Mouse (Mus musculus): ENCODE results near the gene Klhl30. TPM values are rescaled to one million over a fixed set of nuclear protein-coding genes. Genes with fewer than 3 reads are reported as not detected.

Gene Klhl30
- polyA plus RNA-seq, 2 experiments, result 3.7 to 4.1 TPM

GRCm38 (mm10) chr1:91325488-91326042 lies 25.3 kb upstream of the Klhl30 start:
- Histone ChIP-seq H3K4me1 (ENCODE audit: control insufficient read depth, insufficient read depth, low read length) (no peaks in the 10 kb centered on the region), H3K9me3 (ENCODE audit: control insufficient read depth, low read length) (no peaks in the 10 kb centered on the region), H3K4me3 (replicated peaks; ENCODE audit: low read length) (no peak overlapping the region), H3K27me3 (ENCODE audit: control insufficient read depth, insufficient read depth, low read length) (no peaks in the 10 kb centered on the region), H3K36me3 (ENCODE audit: control insufficient read depth, insufficient read depth, low read length) (no peaks in the 10 kb centered on the region), H3K27ac (replicated peaks; ENCODE audit: low read depth, low read length) (no peak overlapping the region), H3K9ac (ENCODE audit: low read depth, low read length, severe bottlenecking) (no peak overlapping the region), H3K4me2 (replicated peaks; ENCODE audit: low read depth, low read length, severe bottlenecking) (no peak overlapping the region)
- ATAC-seq (ENCODE audit: low FRiP score, low read depth), result no peak
- 67% methylated on average over 4 of the region's 4 CpGs for WGBS
- TF ChIP-seq POLR2A (IDR thresholded peaks at IDR 0.05; ENCODE audit: borderline replicate concordance, extremely low read depth, insufficient read depth, insufficient read length), result no peak
- DNase-seq (ENCODE audit: low spot score), result no peak

- Histone ChIP-seq H3K4me3 (replicated peaks; ENCODE audit: low read length) (no peak overlapping the region), H3K27ac (replicated peaks; ENCODE audit: low read depth, low read length) (no peak overlapping the region), H3K9ac (ENCODE audit: low read depth, low read length, severe bottlenecking) (no peak overlapping the region), H3K9me3 (ENCODE audit: control insufficient read depth, low read length) (no peaks in the 10 kb centered on the region), H3K27me3 (ENCODE audit: control insufficient read depth, insufficient read depth, low read length) (no peaks in the 10 kb centered on the region), H3K4me2 (replicated peaks; ENCODE audit: low read depth, low read length, severe bottlenecking) (no peak overlapping the region), H3K36me3 (ENCODE audit: control insufficient read depth, insufficient read depth, low read length) (no peaks in the 10 kb centered on the region), H3K4me1 (ENCODE audit: control insufficient read depth, insufficient read depth, low read length) (no peaks in the 10 kb centered on the region)
- TF ChIP-seq POLR2A (IDR thresholded peaks at IDR 0.05; ENCODE audit: borderline replicate concordance, extremely low read depth, insufficient read depth, insufficient read length), result no peak
- ATAC-seq (ENCODE audit: low FRiP score, low read depth), result no peak
- DNase-seq (ENCODE audit: low spot score), result no peak
- 55% methylated on average over 4 of the region's 4 CpGs for WGBS
Observed at GRCm38 (mm10) chr1:91332102-91332501, 18.7 kb upstream of the Klhl30 start.

GRCm38 (mm10) chr1:91333582-91333981 lies 17.2 kb upstream of the Klhl30 start:
- DNase-seq (ENCODE audit: low spot score) (no peak), ATAC-seq (ENCODE audit: low FRiP score, low read depth) (no peak)
- no peak overlapping the region for H3K4me2 ChIP-seq (replicated peaks; ENCODE audit: low read depth, low read length, severe bottlenecking)
- no peaks in the 10 kb centered on the region for H3K36me3 ChIP-seq (ENCODE audit: control insufficient read depth, insufficient read depth, low read length)
- H3K4me3 ChIP-seq (replicated peaks; ENCODE audit: low read length), result no peak overlapping the region
- no peak overlapping the region for H3K27ac ChIP-seq (replicated peaks; ENCODE audit: low read depth, low read length)
- H3K9ac ChIP-seq (ENCODE audit: low read depth, low read length, severe bottlenecking), result no peak overlapping the region
- no peaks in the 10 kb centered on the region for H3K4me1 ChIP-seq (ENCODE audit: control insufficient read depth, insufficient read depth, low read length)
- no peaks in the 10 kb centered on the region for H3K27me3 ChIP-seq (ENCODE audit: control insufficient read depth, insufficient read depth, low read length)
- no peaks in the 10 kb centered on the region for H3K9me3 ChIP-seq (ENCODE audit: control insufficient read depth, low read length)
- TF ChIP-seq POLR2A (IDR thresholded peaks at IDR 0.05; ENCODE audit: borderline replicate concordance, extremely low read depth, insufficient read depth, insufficient read length), result no peak

GRCm38 (mm10) chr1:91337355-91337754 lies 13.5 kb upstream of the Klhl30 start:
- Histone ChIP-seq H3K9me3 (ENCODE audit: control insufficient read depth, low read length) (no peaks in the 10 kb centered on the region), H3K27me3 (ENCODE audit: control insufficient read depth, insufficient read depth, low read length) (no peaks in the 10 kb centered on the region; the same call in 1 of the 2 replicates), H3K4me3 (replicated peaks; ENCODE audit: low read length) (no peak overlapping the region), H3K27ac (replicated peaks; ENCODE audit: low read depth, low read length) (no peak overlapping the region), H3K9ac (ENCODE audit: low read depth, low read length, severe bottlenecking) (no peak overlapping the region), H3K4me1 (ENCODE audit: control insufficient read depth, insufficient read depth, low read length) (no peaks in the 10 kb centered on the region), H3K36me3 (ENCODE audit: control insufficient read depth, insufficient read depth, low read length) (no peaks in the 10 kb centered on the region), H3K4me2 (replicated peaks; ENCODE audit: low read depth, low read length, severe bottlenecking) (no peak overlapping the region)
- no peak for TF ChIP-seq POLR2A (IDR thresholded peaks at IDR 0.05; ENCODE audit: borderline replicate concordance, extremely low read depth, insufficient read depth, insufficient read length)
- DNase-seq (ENCODE audit: low spot score) (no peak), ATAC-seq (ENCODE audit: low FRiP score, low read depth) (no peak)
- 83% methylated on average over 7 of the region's 7 CpGs for WGBS

- peaks cover 44% of the 10 kb centered on the region for H3K27me3 ChIP-seq (ENCODE audit: control insufficient read depth, insufficient read depth, low read length)
- H3K27ac ChIP-seq (replicated peaks; ENCODE audit: low read depth, low read length), result no peak overlapping the region
- ATAC-seq (ENCODE audit: low FRiP score, low read depth), result no peak
- WGBS, result 84% methylated on average over 3 of the region's 3 CpGs
- TF ChIP-seq POLR2A (IDR thresholded peaks at IDR 0.05; ENCODE audit: borderline replicate concordance, extremely low read depth, insufficient read depth, insufficient read length), result no peak
- H3K4me1 ChIP-seq (ENCODE audit: control insufficient read depth, insufficient read depth, low read length), result no peaks in the 10 kb centered on the region
- H3K4me2 ChIP-seq (replicated peaks; ENCODE audit: low read depth, low read length, severe bottlenecking), result no peak overlapping the region
- DNase-seq (ENCODE audit: low spot score), result no peak
- no peaks in the 10 kb centered on the region for H3K9me3 ChIP-seq (ENCODE audit: control insufficient read depth, low read length)
- H3K36me3 ChIP-seq (ENCODE audit: control insufficient read depth, insufficient read depth, low read length), result no peaks in the 10 kb centered on the region
- H3K4me3 ChIP-seq (replicated peaks; ENCODE audit: low read length), result no peak overlapping the region
- no peak overlapping the region for H3K9ac ChIP-seq (ENCODE audit: low read depth, low read length, severe bottlenecking)
Observed at GRCm38 (mm10) chr1:91344001-91344400, 6.8 kb upstream of the Klhl30 start.

Data from limb, embryonic 14.5 days (tissue).